Mouse (Mus musculus): ENCODE measurements at regions not wholly inside any gene's neighbourhood (a gene's known extent, or its start where the extent isn't known, plus 50 kb on each side); places are given as distances from the start of the nearest gene placed in this dataset.

- TF ChIP-seq CTCF (IDR thresholded peaks at IDR 0.05; ENCODE audit: borderline replicate concordance, control insufficient read depth, extremely low read depth, insufficient read depth, low read length, poor library complexity) (no peak), POLR2A (IDR thresholded peaks at IDR 0.05; ENCODE audit: control insufficient read depth, extremely low read depth, insufficient read depth, low read length, poor library complexity) (no peak)
Observed at GRCm38 (mm10) chr9:14109492-14109891, 165.4 kb upstream of the Sesn3 start.

Data from thymus, adult 2 months (tissue).